Mouse (Mus musculus): ENCODE results near the gene Tmem59l. TPM values are rescaled to one million over a fixed set of nuclear protein-coding genes. Genes with fewer than 3 reads are reported as not detected.

Gene Tmem59l
- polyA plus RNA-seq, 1 experiment from 2014 or later: 10.2 TPM

GRCm38 (mm10) chr8:70527512-70528181, 40.5 kb upstream of the Tmem59l start, which contains the start of the genes Fkbp8 and Kxd1:
Fkbp8 (plus strand) TSS chr8:70527724.
Kxd1 (minus strand) TSS chr8:70527956.
- peak within 1 kb of the TSS; percentile 77 for H3K27ac ChIP-seq (replicated peaks; ENCODE audit: low read depth, low read length)
- peaks cover 18% of the 10 kb centered on the region for H3K4me1 ChIP-seq (ENCODE audit: control insufficient read depth, insufficient read depth, low read length)
- H3K9ac ChIP-seq (ENCODE audit: low read depth, low read length): peak within 1 kb of the TSS; percentile 91
- H3K27me3 ChIP-seq (replicated peaks; ENCODE audit: control insufficient read depth, insufficient read depth, low read length): no peaks in the 10 kb centered on the region
- under 1% methylated on average over 25 of the region's 61 CpGs for WGBS
- peak; percentile 97 for DNase-seq (ENCODE audit: low spot score)
- peak within 1 kb of the TSS; percentile 67 for H3K4me3 ChIP-seq (ENCODE audit: low read depth, low read length)
- H3K4me2 ChIP-seq (ENCODE audit: low read depth, low read length): peak within 1 kb of the TSS; percentile 88
- H3K9me3 ChIP-seq (ENCODE audit: control insufficient read depth, low read length): no peaks in the 10 kb centered on the region
- H3K36me3 ChIP-seq (ENCODE audit: control insufficient read depth, insufficient read depth, low read length): peaks cover 33% of the 10 kb centered on the region
- peak; percentile 96 for ATAC-seq (ENCODE audit: low read depth)

- Histone ChIP-seq H3K27ac (replicated peaks; ENCODE audit: low read depth, low read length) (peak overlapping the region; percentile 77), H3K9me3 (ENCODE audit: control insufficient read depth, low read length) (no peaks in the 10 kb centered on the region), H3K4me2 (ENCODE audit: low read depth, low read length) (peak overlapping the region; percentile 88), H3K4me1 (ENCODE audit: control insufficient read depth, insufficient read depth, low read length) (peaks cover 18% of the 10 kb centered on the region), H3K27me3 (replicated peaks; ENCODE audit: control insufficient read depth, insufficient read depth, low read length) (no peaks in the 10 kb centered on the region), H3K4me3 (ENCODE audit: low read depth, low read length) (peak overlapping the region; percentile 67), H3K36me3 (ENCODE audit: control insufficient read depth, insufficient read depth, low read length) (peaks cover 28% of the 10 kb centered on the region), H3K9ac (ENCODE audit: low read depth, low read length) (peak overlapping the region; percentile 91)
- no peak for ATAC-seq (ENCODE audit: low read depth)
- 5% methylated on average over 8 of the region's 8 CpGs for WGBS
- DNase-seq (ENCODE audit: low spot score): no peak
These were observed 40.0 kb upstream of the Tmem59l start for GRCm38 (mm10) chr8:70527111-70527511.

GRCm38 (mm10) chr8:70522592-70523403, 35.6 kb upstream of the Tmem59l start:
- Histone ChIP-seq H3K4me1 (ENCODE audit: control insufficient read depth, insufficient read depth, low read length) (peaks cover 13% of the 10 kb centered on the region; the same call in 1 of the 2 replicates), H3K36me3 (ENCODE audit: control insufficient read depth, insufficient read depth, low read length) (peaks cover 10% of the 10 kb centered on the region; the same call in 1 of the 2 replicates), H3K4me2 (ENCODE audit: low read depth, low read length) (peak overlapping the region; percentile 86), H3K9me3 (ENCODE audit: control insufficient read depth, low read length) (no peaks in the 10 kb centered on the region), H3K27ac (replicated peaks; ENCODE audit: low read depth, low read length) (peak overlapping the region; percentile 89), H3K27me3 (replicated peaks; ENCODE audit: control insufficient read depth, insufficient read depth, low read length) (no peaks in the 10 kb centered on the region), H3K4me3 (ENCODE audit: low read depth, low read length) (peak overlapping the region; percentile 84), H3K9ac (ENCODE audit: low read depth, low read length) (peak overlapping the region; percentile 87)
- under 1% methylated on average over 49 of the region's 51 CpGs for WGBS
- DNase-seq (ENCODE audit: low spot score) (peak; percentile 99), ATAC-seq (ENCODE audit: low read depth) (peak; percentile 90)

GRCm38 (mm10) chr8:70519606-70520005, 32.4 kb upstream of the Tmem59l start:
- Histone ChIP-seq H3K27ac (replicated peaks; ENCODE audit: low read depth, low read length) (no peak overlapping the region), H3K4me1 (ENCODE audit: control insufficient read depth, insufficient read depth, low read length) (0 out of 2 replicates have a peak, but pooled peaks cover 6% of the 10 kb centered on the region), H3K9ac (ENCODE audit: low read depth, low read length) (no peak overlapping the region), H3K4me3 (ENCODE audit: low read depth, low read length) (no peak overlapping the region), H3K9me3 (ENCODE audit: control insufficient read depth, low read length) (no peaks in the 10 kb centered on the region), H3K27me3 (replicated peaks; ENCODE audit: control insufficient read depth, insufficient read depth, low read length) (no peaks in the 10 kb centered on the region), H3K36me3 (ENCODE audit: control insufficient read depth, insufficient read depth, low read length) (peaks cover 21% of the 10 kb centered on the region; the same call in 1 of the 2 replicates), H3K4me2 (ENCODE audit: low read depth, low read length) (no peak overlapping the region)
- ATAC-seq (ENCODE audit: low read depth): no peak
- no peak for DNase-seq (ENCODE audit: low spot score)
- 59% methylated on average over 2 of the region's 2 CpGs for WGBS

GRCm38 (mm10) chr8:70519043-70519442, 31.9 kb upstream of the Tmem59l start:
- Histone ChIP-seq H3K9ac (ENCODE audit: low read depth, low read length) (no peak overlapping the region), H3K4me3 (ENCODE audit: low read depth, low read length) (no peak overlapping the region), H3K27ac (replicated peaks; ENCODE audit: low read depth, low read length) (no peak overlapping the region), H3K36me3 (ENCODE audit: control insufficient read depth, insufficient read depth, low read length) (peaks cover 26% of the 10 kb centered on the region), H3K4me1 (ENCODE audit: control insufficient read depth, insufficient read depth, low read length) (0 out of 2 replicates have a peak, but pooled peaks cover 6% of the 10 kb centered on the region), H3K9me3 (ENCODE audit: control insufficient read depth, low read length) (no peaks in the 10 kb centered on the region), H3K27me3 (replicated peaks; ENCODE audit: control insufficient read depth, insufficient read depth, low read length) (no peaks in the 10 kb centered on the region), H3K4me2 (ENCODE audit: low read depth, low read length) (no peak overlapping the region)
- WGBS: 90% methylated on average over 6 of the region's 6 CpGs
- no peak for ATAC-seq (ENCODE audit: low read depth)
- no peak for DNase-seq (ENCODE audit: low spot score)

GRCm38 (mm10) chr8:70517940-70518643, 30.9 kb upstream of the Tmem59l start:
- no peaks in the 10 kb centered on the region for H3K4me1 ChIP-seq (ENCODE audit: control insufficient read depth, insufficient read depth, low read length)
- 67% methylated on average over 10 of the region's 10 CpGs for WGBS
- no peak overlapping the region for H3K27ac ChIP-seq (replicated peaks; ENCODE audit: low read depth, low read length)
- H3K4me3 ChIP-seq (ENCODE audit: low read depth, low read length): no peak overlapping the region
- no peaks in the 10 kb centered on the region for H3K27me3 ChIP-seq (replicated peaks; ENCODE audit: control insufficient read depth, insufficient read depth, low read length)
- no peaks in the 10 kb centered on the region for H3K9me3 ChIP-seq (ENCODE audit: control insufficient read depth, low read length)
- ATAC-seq (ENCODE audit: low read depth): no peak
- peaks cover 32% of the 10 kb centered on the region for H3K36me3 ChIP-seq (ENCODE audit: control insufficient read depth, insufficient read depth, low read length)
- no peak overlapping the region for H3K4me2 ChIP-seq (ENCODE audit: low read depth, low read length)
- no peak for DNase-seq (ENCODE audit: low spot score)
- H3K9ac ChIP-seq (ENCODE audit: low read depth, low read length): no peak overlapping the region

GRCm38 (mm10) chr8:70513441-70513840, 26.3 kb upstream of the Tmem59l start:
- no peak overlapping the region for H3K4me3 ChIP-seq (ENCODE audit: low read depth, low read length)
- H3K36me3 ChIP-seq (ENCODE audit: control insufficient read depth, insufficient read depth, low read length): peaks cover 31% of the 10 kb centered on the region
- H3K4me2 ChIP-seq (ENCODE audit: low read depth, low read length): no peak overlapping the region
- ATAC-seq (ENCODE audit: low read depth): no peak
- H3K27me3 ChIP-seq (replicated peaks; ENCODE audit: control insufficient read depth, insufficient read depth, low read length): no peaks in the 10 kb centered on the region
- H3K27ac ChIP-seq (replicated peaks; ENCODE audit: low read depth, low read length): no peak overlapping the region
- no peak overlapping the region for H3K9ac ChIP-seq (ENCODE audit: low read depth, low read length)
- H3K4me1 ChIP-seq (ENCODE audit: control insufficient read depth, insufficient read depth, low read length): peaks cover 7% of the 10 kb centered on the region
- no peaks in the 10 kb centered on the region for H3K9me3 ChIP-seq (ENCODE audit: control insufficient read depth, low read length)
- no peak for DNase-seq (ENCODE audit: low spot score)
- WGBS: 62% methylated on average over 2 of the region's 2 CpGs

- DNase-seq (ENCODE audit: low spot score): no peak
- no peak overlapping the region for H3K9ac ChIP-seq (ENCODE audit: low read depth, low read length)
- H3K4me2 ChIP-seq (ENCODE audit: low read depth, low read length): no peak overlapping the region
- H3K27me3 ChIP-seq (replicated peaks; ENCODE audit: control insufficient read depth, insufficient read depth, low read length): no peaks in the 10 kb centered on the region
- peaks cover 41% of the 10 kb centered on the region for H3K36me3 ChIP-seq (ENCODE audit: control insufficient read depth, insufficient read depth, low read length)
- ATAC-seq (ENCODE audit: low read depth): no peak
- peaks cover 7% of the 10 kb centered on the region for H3K4me1 ChIP-seq (ENCODE audit: control insufficient read depth, insufficient read depth, low read length)
- H3K27ac ChIP-seq (replicated peaks; ENCODE audit: low read depth, low read length): no peak overlapping the region
- no peaks in the 10 kb centered on the region for H3K9me3 ChIP-seq (ENCODE audit: control insufficient read depth, low read length)
- 91% methylated on average over 11 of the region's 11 CpGs for WGBS
- no peak overlapping the region for H3K4me3 ChIP-seq (ENCODE audit: low read depth, low read length)
These were observed 25.2 kb upstream of the Tmem59l start for GRCm38 (mm10) chr8:70512253-70512903.
